Mouse (Mus musculus): ENCODE measurements around the gene Rnase4. TPM values are rescaled to one million over a fixed set of nuclear protein-coding genes. Genes with fewer than 3 reads are reported as not detected.

Gene Rnase4
- polyA plus RNA-seq, 1 experiment from 2014 or later = 19.2 TPM

GRCm38 (mm10) chr14:51130315-51130940 is 39.6 kb downstream of the Rnase4 start:
- WGBS = 90% methylated on average over 9 of the region's 9 CpGs
- no peak for DNase-seq (ENCODE audit: low spot score)
- Histone ChIP-seq H3K9ac (ENCODE audit: low read depth, low read length) (no peak overlapping the region), H3K9me3 (ENCODE audit: control insufficient read depth, low read length) (no peaks in the 10 kb centered on the region), H3K36me3 (ENCODE audit: control insufficient read depth, insufficient read depth, low read length) (no peaks in the 10 kb centered on the region), H3K4me1 (replicated peaks; ENCODE audit: control insufficient read depth, insufficient read depth, low read length) (no peaks in the 10 kb centered on the region), H3K27ac (ENCODE audit: low read depth, low read length) (no peak overlapping the region), H3K27me3 (ENCODE audit: control insufficient read depth, insufficient read depth, low read length) (no peaks in the 10 kb centered on the region), H3K4me3 (ENCODE audit: low read depth, low read length) (no peak overlapping the region), H3K4me2 (replicated peaks; ENCODE audit: low read depth, low read length) (no peak overlapping the region)
- no peak for ATAC-seq (ENCODE audit: low FRiP score)

GRCm38 (mm10) chr14:51131086-51131815 is 40.4 kb downstream of the Rnase4 start:
- no peak overlapping the region for H3K9ac ChIP-seq (ENCODE audit: low read depth, low read length)
- 81% methylated on average over 7 of the region's 7 CpGs for WGBS
- H3K27ac ChIP-seq (ENCODE audit: low read depth, low read length) = no peak overlapping the region

GRCm38 (mm10) chr14:51132372-51132771 is 41.5 kb downstream of the Rnase4 start:
- 87% methylated on average over 4 of the region's 4 CpGs for WGBS
- DNase-seq (ENCODE audit: low spot score) (no peak), ATAC-seq (ENCODE audit: low FRiP score) (no peak)
- H3K4me2 ChIP-seq (replicated peaks; ENCODE audit: low read depth, low read length) = no peak overlapping the region
- no peaks in the 10 kb centered on the region for H3K27me3 ChIP-seq (ENCODE audit: control insufficient read depth, insufficient read depth, low read length)
- H3K27ac ChIP-seq (ENCODE audit: low read depth, low read length) = no peak overlapping the region
- H3K9me3 ChIP-seq (ENCODE audit: control insufficient read depth, low read length) = no peaks in the 10 kb centered on the region
- H3K4me1 ChIP-seq (replicated peaks; ENCODE audit: control insufficient read depth, insufficient read depth, low read length) = no peaks in the 10 kb centered on the region
- H3K4me3 ChIP-seq (ENCODE audit: low read depth, low read length) = no peak overlapping the region
- H3K9ac ChIP-seq (ENCODE audit: low read depth, low read length) = no peak overlapping the region
- no peaks in the 10 kb centered on the region for H3K36me3 ChIP-seq (ENCODE audit: control insufficient read depth, insufficient read depth, low read length)

More at GRCm38 (mm10) chr14:51131086-51131815, 40.4 kb downstream of the Rnase4 start:
- no peak for ATAC-seq (ENCODE audit: low FRiP score)
- Histone ChIP-seq H3K27me3 (ENCODE audit: control insufficient read depth, insufficient read depth, low read length) (no peaks in the 10 kb centered on the region), H3K36me3 (ENCODE audit: control insufficient read depth, insufficient read depth, low read length) (no peaks in the 10 kb centered on the region), H3K4me1 (replicated peaks; ENCODE audit: control insufficient read depth, insufficient read depth, low read length) (no peaks in the 10 kb centered on the region), H3K4me3 (ENCODE audit: low read depth, low read length) (no peak overlapping the region), H3K9me3 (ENCODE audit: control insufficient read depth, low read length) (no peaks in the 10 kb centered on the region), H3K4me2 (replicated peaks; ENCODE audit: low read depth, low read length) (no peak overlapping the region)
- no peak for DNase-seq (ENCODE audit: low spot score)

- no peak overlapping the region for H3K9ac ChIP-seq (ENCODE audit: low read depth, low read length)
- no peak overlapping the region for H3K27ac ChIP-seq (ENCODE audit: low read depth, low read length)
- no peaks in the 10 kb centered on the region for H3K9me3 ChIP-seq (ENCODE audit: control insufficient read depth, low read length)
- no peak overlapping the region for H3K4me3 ChIP-seq (ENCODE audit: low read depth, low read length)
- ATAC-seq (ENCODE audit: low FRiP score) (no peak), DNase-seq (ENCODE audit: low spot score) (no peak)
- no peaks in the 10 kb centered on the region for H3K27me3 ChIP-seq (ENCODE audit: control insufficient read depth, insufficient read depth, low read length)
- no peak overlapping the region for H3K4me2 ChIP-seq (replicated peaks; ENCODE audit: low read depth, low read length)
- no peaks in the 10 kb centered on the region for H3K4me1 ChIP-seq (replicated peaks; ENCODE audit: control insufficient read depth, insufficient read depth, low read length)
- H3K36me3 ChIP-seq (ENCODE audit: control insufficient read depth, insufficient read depth, low read length) = no peaks in the 10 kb centered on the region
- 83% methylated on average over 2 of the region's 2 CpGs for WGBS
Measured at GRCm38 (mm10) chr14:51140342-51140741, 49.5 kb downstream of the Rnase4 start.

GRCm38 (mm10) chr14:51142119-51142518 is 51.2 kb downstream of the Rnase4 start:
- H3K4me2 ChIP-seq (replicated peaks; ENCODE audit: low read depth, low read length) = no peak overlapping the region
- no peaks in the 10 kb centered on the region for H3K4me1 ChIP-seq (replicated peaks; ENCODE audit: control insufficient read depth, insufficient read depth, low read length)
- H3K9ac ChIP-seq (ENCODE audit: low read depth, low read length) = no peak overlapping the region
- WGBS = 86% methylated on average over 4 of the region's 4 CpGs
- no peak overlapping the region for H3K4me3 ChIP-seq (ENCODE audit: low read depth, low read length)
- no peaks in the 10 kb centered on the region for H3K36me3 ChIP-seq (ENCODE audit: control insufficient read depth, insufficient read depth, low read length)
- no peak for ATAC-seq (ENCODE audit: low FRiP score)
- H3K27ac ChIP-seq (ENCODE audit: low read depth, low read length) = no peak overlapping the region
- no peak for DNase-seq (ENCODE audit: low spot score)
- no peaks in the 10 kb centered on the region for H3K9me3 ChIP-seq (ENCODE audit: control insufficient read depth, low read length)
- no peaks in the 10 kb centered on the region for H3K27me3 ChIP-seq (ENCODE audit: control insufficient read depth, insufficient read depth, low read length)

- no peaks in the 10 kb centered on the region for H3K36me3 ChIP-seq (ENCODE audit: control insufficient read depth, insufficient read depth, low read length)
- no peak overlapping the region for H3K27ac ChIP-seq (ENCODE audit: low read depth, low read length)
- H3K4me2 ChIP-seq (replicated peaks; ENCODE audit: low read depth, low read length) = no peak overlapping the region
- H3K9me3 ChIP-seq (ENCODE audit: control insufficient read depth, low read length) = no peaks in the 10 kb centered on the region
- no peak overlapping the region for H3K4me3 ChIP-seq (ENCODE audit: low read depth, low read length)
- no peaks in the 10 kb centered on the region for H3K4me1 ChIP-seq (replicated peaks; ENCODE audit: control insufficient read depth, insufficient read depth, low read length)
- no peaks in the 10 kb centered on the region for H3K27me3 ChIP-seq (ENCODE audit: control insufficient read depth, insufficient read depth, low read length)
- DNase-seq (ENCODE audit: low spot score) = no peak
- 80% methylated on average over 3 of the region's 3 CpGs for WGBS
- no peak for ATAC-seq (ENCODE audit: low FRiP score)
- H3K9ac ChIP-seq (ENCODE audit: low read depth, low read length) = no peak overlapping the region
Measured at GRCm38 (mm10) chr14:51142568-51142967, 51.7 kb downstream of the Rnase4 start.

GRCm38 (mm10) chr14:51143287-51143686 is 52.4 kb downstream of the Rnase4 start:
- Histone ChIP-seq H3K27me3 (ENCODE audit: control insufficient read depth, insufficient read depth, low read length) (no peaks in the 10 kb centered on the region), H3K4me1 (replicated peaks; ENCODE audit: control insufficient read depth, insufficient read depth, low read length) (no peaks in the 10 kb centered on the region), H3K4me3 (ENCODE audit: low read depth, low read length) (no peak overlapping the region), H3K27ac (ENCODE audit: low read depth, low read length) (no peak overlapping the region), H3K9ac (ENCODE audit: low read depth, low read length) (no peak overlapping the region), H3K4me2 (replicated peaks; ENCODE audit: low read depth, low read length) (no peak overlapping the region), H3K9me3 (ENCODE audit: control insufficient read depth, low read length) (no peaks in the 10 kb centered on the region), H3K36me3 (ENCODE audit: control insufficient read depth, insufficient read depth, low read length) (no peaks in the 10 kb centered on the region)
- ATAC-seq (ENCODE audit: low FRiP score) (no peak), DNase-seq (ENCODE audit: low spot score) (no peak)
- WGBS = 89% methylated on average over 4 of the region's 4 CpGs

GRCm38 (mm10) chr14:51143937-51144336 is 53.1 kb downstream of the Rnase4 start:
- H3K27ac ChIP-seq (ENCODE audit: low read depth, low read length) = no peak overlapping the region
- H3K27me3 ChIP-seq (ENCODE audit: control insufficient read depth, insufficient read depth, low read length) = no peaks in the 10 kb centered on the region
- H3K4me1 ChIP-seq (replicated peaks; ENCODE audit: control insufficient read depth, insufficient read depth, low read length) = no peaks in the 10 kb centered on the region
- ATAC-seq (ENCODE audit: low FRiP score) = no peak
- H3K36me3 ChIP-seq (ENCODE audit: control insufficient read depth, insufficient read depth, low read length) = no peaks in the 10 kb centered on the region
- no peak for DNase-seq (ENCODE audit: low spot score)
- H3K9me3 ChIP-seq (ENCODE audit: control insufficient read depth, low read length) = no peaks in the 10 kb centered on the region
- 87% methylated on average over 2 of the region's 2 CpGs for WGBS
- no peak overlapping the region for H3K9ac ChIP-seq (ENCODE audit: low read depth, low read length)
- H3K4me2 ChIP-seq (replicated peaks; ENCODE audit: low read depth, low read length) = no peak overlapping the region
- no peak overlapping the region for H3K4me3 ChIP-seq (ENCODE audit: low read depth, low read length)

- no peaks in the 10 kb centered on the region for H3K4me1 ChIP-seq (replicated peaks; ENCODE audit: control insufficient read depth, insufficient read depth, low read length)
- no peak overlapping the region for H3K4me3 ChIP-seq (ENCODE audit: low read depth, low read length)
- H3K4me2 ChIP-seq (replicated peaks; ENCODE audit: low read depth, low read length) = no peak overlapping the region
- H3K27me3 ChIP-seq (ENCODE audit: control insufficient read depth, insufficient read depth, low read length) = no peaks in the 10 kb centered on the region
- DNase-seq (ENCODE audit: low spot score) (no peak), ATAC-seq (ENCODE audit: low FRiP score) (no peak)
- WGBS = 93% methylated on average over 4 of the region's 4 CpGs
- H3K36me3 ChIP-seq (ENCODE audit: control insufficient read depth, insufficient read depth, low read length) = no peaks in the 10 kb centered on the region
- no peaks in the 10 kb centered on the region for H3K9me3 ChIP-seq (ENCODE audit: control insufficient read depth, low read length)
- no peak overlapping the region for H3K9ac ChIP-seq (ENCODE audit: low read depth, low read length)
- H3K27ac ChIP-seq (ENCODE audit: low read depth, low read length) = no peak overlapping the region
Measured at GRCm38 (mm10) chr14:51144451-51144850, 53.6 kb downstream of the Rnase4 start.

Measured in hindbrain, embryonic 11.5 days (tissue).